Mouse (Mus musculus) MEL (cell line): Measurements from ENCODE around the gene Gdap1l1.

Source experiments
- CTCF ChIP-seq, 3 experiments: IDR thresholded peaks in 2 of 3; conservative IDR thresholded peaks in 1 of 3; 2 replicates each; pipeline ENCODE4 v1.5.1; 2011 to 2012; ENCODE audit warnings: low read length in 3 of 3, low read depth in 2 of 3, mild to moderate bottlenecking in 2 of 3, improper control_type of control experiment in 1 of 3, inconsistent platforms in 1 of 3, mixed read lengths in 1 of 3, moderate library complexity in 1 of 3; ENCODE audit not compliant: control insufficient read depth in 1 of 3, insufficient read depth in 1 of 3, poor library complexity in 1 of 3, severe bottlenecking in 1 of 3
- POLR2A ChIP-seq, 2 experiments: IDR thresholded peaks; 2 replicates each; pipeline ENCODE4 v1.6.1; 2011 to 2012; ENCODE audit warnings: low read length in 2 of 2, mild to moderate bottlenecking in 2 of 2, control low read depth in 1 of 2, improper control_type of control experiment in 1 of 2, low read depth in 1 of 2, moderate library complexity in 1 of 2; ENCODE audit not compliant: control insufficient read depth in 1 of 2, insufficient read depth in 1 of 2, poor library complexity in 1 of 2
- TAL1 ChIP-seq: IDR thresholded peaks from 2 replicates; pipeline ENCODE4 v1.6.1; 2012; ENCODE audit warnings: mild to moderate bottlenecking, inconsistent platforms, low read length, moderate library complexity, mixed read lengths

DNA sequence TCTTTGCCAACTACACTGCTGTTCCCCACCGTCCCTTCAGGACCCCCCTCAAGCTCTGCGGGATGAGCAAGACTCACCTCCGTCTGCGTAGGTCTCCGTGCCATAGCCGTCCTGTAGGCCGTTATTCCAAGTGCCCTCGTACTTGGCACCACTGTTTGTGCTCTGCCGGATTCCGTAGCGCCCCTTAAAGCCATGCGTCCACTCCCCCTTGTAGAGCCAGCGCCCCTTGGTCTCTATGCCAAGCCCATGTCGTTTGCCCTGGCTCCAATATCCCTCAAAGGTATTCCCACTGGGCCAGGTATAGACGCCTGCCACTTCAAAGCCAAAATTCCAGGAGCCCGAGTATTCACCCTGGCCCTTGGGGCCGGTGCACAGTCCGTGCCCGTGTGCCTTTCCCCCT is 41.2 kb upstream of the Gdap1l1 start:
- TF ChIP-seq TAL1, result no peak
- TF ChIP-seq CTCF (IDR thresholded peaks at IDR 0.05 in 2 of 3, conservative IDR thresholded peaks at IDR 0.05 in 1 of 3; ENCODE audit: control insufficient read depth in 1 of 3, insufficient read depth in 1 of 3, low read depth in 2 of 3, low read length in 3 of 3, poor library complexity in 1 of 3, severe bottlenecking in 1 of 3), result no peak
- TF ChIP-seq POLR2A (IDR thresholded peaks at IDR 0.05; ENCODE audit: control insufficient read depth in 1 of 2, insufficient read depth in 1 of 2, low read depth in 1 of 2, low read length in 2 of 2, poor library complexity in 1 of 2), result no peak
